Mouse (Mus musculus) heart, postnatal 14 days (tissue): ENCODE results near the gene Kif14. TPM values are rescaled to one million over a fixed set of nuclear protein-coding genes. Genes with fewer than 3 reads are reported as not detected.

Experiments
- DNase-seq, 2 experiments: peaks; one replicate each; pipeline ENCODE4 v3.0.0; 2021 to 2022
- intact Hi-C: fragments of 180-260 bp; cut with DNase I; formaldehyde crosslinking; loops from one replicate; pipeline ENCODE4 v1.15.1; 2025
- total RNA-seq, 2 experiments: library from RNA; stranded (reverse); gene quantifications; 2 replicates each; pipeline ENCODE4 v1.2.3; 2021

Kif14 gene
- total RNA-seq, 2 experiments from 2014 or later: 0.81 to 1.2 TPM

DNA sequence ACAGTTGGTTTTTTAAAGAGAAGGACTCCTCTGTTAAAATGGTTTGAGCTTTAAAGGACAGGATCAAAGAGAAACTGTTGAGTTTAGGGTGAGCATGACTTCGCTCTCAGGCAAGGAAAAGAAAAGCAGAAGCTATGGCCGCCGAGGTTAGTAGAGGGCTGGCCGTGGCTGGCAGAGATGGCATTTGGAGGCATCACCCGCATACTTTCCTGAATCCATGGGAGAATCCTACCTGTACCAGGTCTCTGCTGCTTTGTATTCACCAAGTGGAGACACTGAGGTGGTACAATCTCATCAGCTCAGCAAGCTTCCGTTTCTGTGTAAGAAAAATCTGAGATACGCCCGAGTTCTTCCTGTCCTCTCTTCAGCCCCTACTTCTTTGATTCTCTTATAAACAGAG, 114.1 kb downstream of the Kif14 start:
- intact Hi-C loops: no loop called here
- DNase-seq: no peak

Other genes starting within 250 kb of the Kif14 start
- gene Inava, start 232.1 kb upstream of the Kif14 start, total RNA-seq: under 1 TPM in 1 of 2 experiments, not detected in 1; 0.22 TPM
- not detected for gene Gpr25, start 205.5 kb upstream of the Kif14 start, total RNA-seq
- gene Camsap2, start 120.2 kb upstream of the Kif14 start, total RNA-seq: 10 to 100 TPM; 27.0 to 27.8 TPM
- 10 to 100 TPM in 1 of 2 experiments, 1 to 10 TPM in 1; 8.9 to 10.1 TPM for gene Ddx59, start 51.1 kb upstream of the Kif14 start, total RNA-seq
- 10 to 100 TPM; 11.3 to 11.5 TPM for gene Zfp281, start 158.6 kb downstream of the Kif14 start, total RNA-seq